Mouse (Mus musculus) testis, adult 2 months (tissue): ENCODE results near the gene Ston2. TPM values are rescaled to one million over a fixed set of nuclear protein-coding genes. Genes with fewer than 3 reads are reported as not detected.
"Not testable (repeated sequence)": the region's sequence is repeated elsewhere in the genome, so short reads cannot be mapped to it uniquely, and the experiment has no call there.

ENCODE experiments used
- H3K27ac ChIP-seq: fragments of 200-500 bp; 2 replicates; pipeline ENCODE4 v1.5.1; 2012; ENCODE audit warnings: low read depth, low read length; ENCODE audit not compliant: control insufficient read depth, insufficient read depth
- H3K27me3 ChIP-seq: fragments of 200-500 bp; 2 replicates; pipeline ENCODE4 v1.6.1; 2012; ENCODE audit warnings: mild to moderate bottlenecking, low read length, moderate library complexity; ENCODE audit not compliant: control insufficient read depth, insufficient read depth
- H3K36me3 ChIP-seq: fragments of 200-500 bp; 2 replicates; pipeline ENCODE4 v1.6.1; 2012; ENCODE audit warnings: mild to moderate bottlenecking, low read length; ENCODE audit not compliant: control insufficient read depth, insufficient read depth
- H3K4me1 ChIP-seq: fragments of 200-500 bp; 2 replicates; pipeline ENCODE4 v1.6.1; 2012; ENCODE audit warnings: low read length; ENCODE audit not compliant: control insufficient read depth, insufficient read depth
- H3K4me3 ChIP-seq: fragments of 200-500 bp; 2 replicates; pipeline ENCODE4 v1.5.1; 2012; ENCODE audit warnings: low read depth, mild to moderate bottlenecking, low read length, moderate library complexity, mixed read lengths; ENCODE audit not compliant: control insufficient read depth
- CTCF ChIP-seq: fragments of 200-500 bp; IDR thresholded peaks from 2 replicates; pipeline ENCODE4 v1.5.1; 2012; ENCODE audit warnings: low read depth, mild to moderate bottlenecking, inconsistent platforms, low read length, moderate library complexity; ENCODE audit not compliant: control insufficient read depth, insufficient read depth, insufficient replicate concordance
- POLR2A ChIP-seq: fragments of 200-500 bp; IDR thresholded peaks from 2 replicates; pipeline ENCODE4 v1.6.1; 2012; ENCODE audit warnings: low read depth, mild to moderate bottlenecking, inconsistent platforms, low read length, moderate library complexity; ENCODE audit not compliant: control insufficient read depth
- polyA plus RNA-seq: library from polyadenylated mRNA; depleted of rRNA; stranded (reverse); fragments of >200 nt; gene quantifications from 2 replicates; pipeline ENCODE4 v1.2.3, GENCODE M21; 2012

Gene Ston2
- polyA plus RNA-seq, 1 experiment, result 19.7 TPM

DNA sequence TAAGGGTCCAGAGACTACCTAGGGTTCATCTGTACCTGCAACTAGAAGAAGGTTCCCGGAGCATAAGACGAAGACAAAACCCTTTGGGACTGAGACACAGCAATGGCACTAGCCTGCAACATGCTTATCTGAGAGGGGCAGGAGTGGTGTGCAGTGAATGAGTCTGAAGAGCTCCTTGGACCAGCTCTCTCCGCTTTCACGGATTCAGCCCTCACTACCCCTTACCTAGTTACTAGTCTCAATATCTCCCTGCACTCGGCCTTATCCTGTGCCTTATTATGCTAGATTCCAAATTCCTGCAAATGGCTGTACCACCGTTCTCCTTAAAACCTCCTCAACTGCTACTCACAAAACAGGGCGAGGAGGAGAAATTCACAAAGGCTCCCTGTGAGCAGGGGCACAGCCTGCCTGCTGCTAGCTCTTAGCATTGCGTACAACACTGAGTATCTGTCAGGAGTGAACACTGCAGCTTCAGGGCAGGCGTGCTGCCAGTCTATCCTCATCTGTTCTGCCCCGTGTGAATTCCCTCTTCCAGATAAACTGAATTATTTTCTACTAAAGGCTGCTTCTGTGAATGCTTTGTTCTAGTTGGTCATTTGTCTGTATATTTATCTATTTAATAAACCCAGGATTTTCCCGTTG lies 38.5 kb downstream of the Ston2 start:
- no peak overlapping the region for H3K4me3 ChIP-seq
- H3K27ac ChIP-seq, result no peak overlapping the region
- no peaks in the 10 kb centered on the region for H3K27me3 ChIP-seq
- no peaks in the 10 kb centered on the region for H3K36me3 ChIP-seq
- TF ChIP-seq POLR2A, result no peak
- TF ChIP-seq CTCF, result no peak
- H3K4me1 ChIP-seq, result no peaks in the 10 kb centered on the region

DNA sequence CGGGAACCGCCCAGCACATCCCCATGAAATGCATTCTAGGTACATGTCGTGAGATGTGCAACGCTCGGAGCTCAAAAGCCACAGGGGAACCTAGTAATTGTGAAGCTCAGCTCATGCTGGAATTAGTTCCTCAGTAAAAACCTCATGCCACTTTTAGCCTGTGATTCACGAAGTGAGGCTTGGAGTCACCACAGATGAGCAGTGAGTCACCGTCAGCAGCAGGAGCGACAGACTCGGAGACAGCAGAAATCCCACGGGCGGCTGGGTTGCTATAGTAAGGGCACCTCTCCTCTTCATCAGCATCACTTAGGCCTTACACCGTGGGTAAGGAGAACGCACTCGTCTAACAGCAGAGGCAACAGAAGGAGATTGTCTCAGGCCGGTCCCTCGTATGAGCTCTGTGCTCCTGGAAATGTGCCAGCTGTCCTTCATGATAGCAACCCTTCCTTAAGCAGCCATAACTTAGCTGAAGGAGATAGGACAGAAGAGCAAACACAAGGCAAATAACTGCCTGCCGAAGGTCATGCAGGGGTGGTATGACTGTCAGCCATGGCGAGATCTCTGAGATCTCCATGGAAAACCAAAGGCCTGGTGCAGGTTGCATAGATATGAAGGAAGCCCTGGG lies 39.8 kb downstream of the Ston2 start:
- H3K27ac ChIP-seq, result no peak overlapping the region
- no peaks in the 10 kb centered on the region for H3K27me3 ChIP-seq
- H3K4me3 ChIP-seq, result no peak overlapping the region
- no peak for TF ChIP-seq POLR2A
- TF ChIP-seq CTCF, result no peak
- no peaks in the 10 kb centered on the region for H3K4me1 ChIP-seq
- no peaks in the 10 kb centered on the region for H3K36me3 ChIP-seq

DNA sequence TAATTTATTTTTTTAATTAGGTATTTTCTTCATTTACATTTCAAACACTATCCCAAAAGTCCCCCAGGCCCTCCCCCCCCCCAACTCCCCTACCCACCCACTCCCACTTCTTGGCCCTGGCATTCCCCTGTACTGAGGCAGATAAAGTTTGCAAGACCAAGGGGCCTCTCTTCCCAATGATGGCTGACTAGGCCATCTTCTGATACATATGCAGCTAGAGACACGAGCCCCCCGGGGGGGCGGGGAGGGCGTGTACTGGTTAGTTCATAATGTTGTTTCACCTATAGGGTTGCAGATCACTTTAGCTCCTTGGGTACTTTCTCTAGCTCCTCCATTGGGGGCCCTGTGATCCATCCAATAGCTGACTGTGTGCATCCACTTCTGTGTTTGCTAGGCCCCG lies 41.3 kb downstream of the Ston2 start:
- not testable (repeated sequence) for H3K27me3 ChIP-seq, H3K4me3 ChIP-seq, H3K4me1 ChIP-seq, H3K27ac ChIP-seq, H3K36me3 ChIP-seq

DNA sequence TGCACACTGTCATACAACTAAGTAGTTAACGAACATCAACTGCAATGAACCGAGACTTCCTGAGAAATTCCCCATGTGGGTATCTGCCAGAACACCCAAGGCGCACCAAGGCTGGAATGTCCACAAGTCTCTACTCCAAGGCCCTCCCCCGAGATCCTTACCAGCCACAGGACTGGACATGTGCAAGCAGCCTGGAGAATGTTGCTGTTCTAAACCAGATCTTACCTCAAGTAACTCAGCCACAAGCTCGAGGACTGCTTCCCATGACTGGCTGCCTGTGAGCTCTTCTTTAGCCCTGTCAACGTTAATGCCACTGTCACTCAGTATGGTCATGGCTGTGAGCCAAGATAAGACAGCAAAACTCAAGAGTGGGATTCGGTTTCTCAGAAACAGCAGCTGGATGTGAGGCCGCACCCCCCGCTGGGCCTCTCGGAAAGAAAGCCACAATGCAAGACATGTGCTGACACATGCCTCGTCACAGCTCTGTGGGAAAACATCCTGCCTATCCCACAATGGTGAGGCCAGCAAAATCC lies 42.4 kb downstream of the Ston2 start:
- no peaks in the 10 kb centered on the region for H3K4me1 ChIP-seq
- no peaks in the 10 kb centered on the region for H3K36me3 ChIP-seq
- no peak overlapping the region for H3K4me3 ChIP-seq
- H3K27me3 ChIP-seq, result no peaks in the 10 kb centered on the region
- TF ChIP-seq POLR2A, result no peak
- TF ChIP-seq CTCF, result no peak
- H3K27ac ChIP-seq, result no peak overlapping the region

DNA sequence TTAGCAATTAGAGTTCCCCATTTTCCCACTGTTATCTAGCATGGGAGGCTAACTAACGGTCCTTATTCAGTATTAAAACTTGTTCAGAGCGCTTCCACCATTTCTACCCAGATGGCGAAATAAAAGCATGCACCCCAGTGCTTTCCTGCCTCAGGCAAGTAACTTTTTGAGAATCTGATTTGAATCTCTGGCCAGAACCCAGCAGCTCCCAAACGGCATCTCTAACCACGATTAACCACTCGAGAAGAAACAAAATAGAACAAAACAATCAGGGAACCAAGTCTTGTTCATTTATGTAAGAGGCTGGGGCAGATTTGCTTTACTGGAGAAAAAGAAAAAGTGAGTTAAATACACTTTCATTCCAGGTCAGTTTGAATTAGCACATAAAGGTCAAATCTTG lies 44.1 kb downstream of the Ston2 start:
- Histone ChIP-seq H3K4me1 (no peaks in the 10 kb centered on the region), H3K27ac (no peak overlapping the region), H3K36me3 (no peaks in the 10 kb centered on the region), H3K27me3 (no peaks in the 10 kb centered on the region), H3K4me3 (no peak overlapping the region)
- TF ChIP-seq CTCF (no peak), POLR2A (no peak)

DNA sequence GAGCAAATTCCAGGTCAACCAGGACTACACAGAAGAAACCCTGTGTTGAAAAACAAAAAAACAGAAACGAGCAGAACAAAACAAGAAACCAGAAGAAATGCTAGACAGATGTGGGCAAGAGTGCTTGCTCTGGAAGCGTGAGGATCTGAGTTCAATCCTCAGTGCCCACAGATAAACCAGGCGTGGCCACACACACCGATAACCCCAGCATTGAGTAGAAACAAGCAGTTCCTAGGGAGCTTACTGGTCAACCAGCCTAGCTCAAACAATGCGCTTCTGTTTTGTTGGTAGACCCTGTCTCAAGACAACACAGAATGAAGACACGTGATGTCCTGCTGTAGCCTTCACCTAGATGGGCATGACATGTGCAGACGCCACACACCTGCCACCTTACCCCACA lies 45.3 kb downstream of the Ston2 start:
- no peak overlapping the region for H3K4me3 ChIP-seq
- no peaks in the 10 kb centered on the region for H3K36me3 ChIP-seq
- H3K27me3 ChIP-seq, result no peaks in the 10 kb centered on the region
- TF ChIP-seq POLR2A (no peak), CTCF (no peak)
- no peak overlapping the region for H3K27ac ChIP-seq
- H3K4me1 ChIP-seq, result no peaks in the 10 kb centered on the region

DNA sequence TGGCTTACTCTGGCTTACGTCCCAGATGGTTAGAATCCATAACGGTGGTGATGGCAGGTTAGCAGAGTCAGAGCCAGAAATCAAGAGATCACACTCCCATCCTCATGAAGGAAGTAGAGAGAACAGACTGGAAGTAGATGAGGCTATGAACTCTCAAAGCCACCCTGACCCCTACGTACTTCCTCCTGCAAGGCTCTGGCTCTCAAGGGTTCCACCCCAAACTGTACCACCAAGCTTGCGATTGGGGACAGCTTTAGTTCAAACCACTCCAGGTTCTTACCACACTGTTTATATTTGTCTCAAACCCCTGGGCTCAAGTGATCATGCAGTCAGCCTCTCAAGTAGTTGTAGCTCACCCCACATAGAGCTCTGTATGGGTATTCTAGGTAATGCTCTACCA lies 49.8 kb downstream of the Ston2 start:
- no peak for TF ChIP-seq POLR2A
- no peak for TF ChIP-seq CTCF
- no peaks in the 10 kb centered on the region for H3K36me3 ChIP-seq

More for the DNA sequence above, 49.8 kb downstream of the Ston2 start:
- Histone ChIP-seq H3K27ac (no peak overlapping the region), H3K4me1 (peaks cover 5% of the 10 kb centered on the region), H3K27me3 (no peaks in the 10 kb centered on the region), H3K4me3 (no peak overlapping the region)
